Mouse (Mus musculus) limb, embryonic 14.5 days (tissue): ENCODE measurements at regions not wholly inside any gene's neighbourhood (a gene's known extent, or its start where the extent isn't known, plus 50 kb on each side); places are given as distances from the start of the nearest gene placed in this dataset.

ENCODE experiments used
- ATAC-seq: fragments of 200-750 bp; cut with Nextera tagmentation; 2 replicates; pipeline ENCODE4 v1.8.0; 2017; ENCODE audit warnings: low read depth, moderate number of reproducible peaks, moderate TSS enrichment; ENCODE audit not compliant: low FRiP score
- DNase-seq: peaks from one replicate; pipeline ENCODE4 v3.0.0-alpha.2; 2015; ENCODE audit warnings: low spot score
- H3K27ac ChIP-seq: fragments of 300-500 bp; sonication (generic); replicated peaks from 2 replicates; pipeline ENCODE4 v1.5.1; 2014; ENCODE audit warnings: low read depth, mild to moderate bottlenecking, low read length, moderate library complexity, mixed read lengths
- H3K27me3 ChIP-seq: fragments of 300-500 bp; sonication (generic); 2 replicates; pipeline ENCODE4 v1.6.1; 2014; ENCODE audit warnings: low read length, mixed read lengths; ENCODE audit not compliant: control insufficient read depth, insufficient read depth
- H3K36me3 ChIP-seq: fragments of 300-500 bp; sonication (generic); 2 replicates; pipeline ENCODE4 v1.6.1; 2014; ENCODE audit warnings: mild to moderate bottlenecking, low read length, moderate library complexity, mixed read lengths; ENCODE audit not compliant: control insufficient read depth, insufficient read depth
- H3K4me1 ChIP-seq: fragments of 300-500 bp; sonication (generic); 2 replicates; pipeline ENCODE4 v1.6.1; 2014; ENCODE audit warnings: antibody characterized with exemption, low read length, mixed read lengths; ENCODE audit not compliant: control insufficient read depth, insufficient read depth
- H3K4me2 ChIP-seq: fragments of 300-500 bp; sonication (generic); replicated peaks from 2 replicates; pipeline ENCODE4 v1.6.1; 2014; ENCODE audit warnings: low read depth, mild to moderate bottlenecking, low read length, moderate library complexity; ENCODE audit not compliant: severe bottlenecking
- H3K4me3 ChIP-seq: fragments of 300-500 bp; sonication (generic); replicated peaks from 2 replicates; pipeline ENCODE4 v1.5.1; 2014; ENCODE audit warnings: low read length
- H3K9ac ChIP-seq: fragments of 300-500 bp; sonication (generic); 2 replicates; pipeline ENCODE4 v1.6.1; 2014; ENCODE audit warnings: mild to moderate bottlenecking, low read depth, low read length, moderate library complexity; ENCODE audit not compliant: severe bottlenecking
- H3K9me3 ChIP-seq: fragments of 300-500 bp; sonication (generic); 2 replicates; pipeline ENCODE4 v1.6.1; 2016; ENCODE audit warnings: low read length; ENCODE audit not compliant: control insufficient read depth
- POLR2A ChIP-seq: fragments of 200-500 bp; IDR thresholded peaks from 2 replicates; pipeline ENCODE4 v1.8.0; 2012; ENCODE audit warnings: inconsistent platforms, mild to moderate bottlenecking, moderate library complexity, borderline replicate concordance; ENCODE audit not compliant: insufficient read depth, insufficient read length; ENCODE audit errors: extremely low read depth
- WGBS: fragments of 180-500 bp; shearing (Covaris S2); extraction: QIAGEN DNeasy Blood & Tissue Kit; methylation state at CpG from one replicate; pipeline ENCODE4 v1.1.7; 2014; 5-methylcytosine and 5-hydroxymethylcytosine counted together

- 78% methylated on average over 8 of the region's 8 CpGs for WGBS
- Histone ChIP-seq H3K9me3 (no peaks in the 10 kb centered on the region), H3K27ac (no peak overlapping the region), H3K9ac (no peak overlapping the region), H3K4me3 (no peak overlapping the region), H3K27me3 (no peaks in the 10 kb centered on the region), H3K36me3 (no peaks in the 10 kb centered on the region), H3K4me2 (no peak overlapping the region), H3K4me1 (no peaks in the 10 kb centered on the region)
- no peak for TF ChIP-seq POLR2A
- ATAC-seq, result no peak
- no peak for DNase-seq
Measured at GRCm38 (mm10) chr3:78944185-78944584, 342.1 kb downstream of the Rapgef2 start.

GRCm38 (mm10) chr3:78932975-78933374, 353.3 kb downstream of the Rapgef2 start:
- ATAC-seq, result no peak
- no peak overlapping the region for H3K4me3 ChIP-seq
- no peak for TF ChIP-seq POLR2A

GRCm38 (mm10) chr3:78919850-78920249, 366.5 kb downstream of the Rapgef2 start:
- no peaks in the 10 kb centered on the region for H3K4me1 ChIP-seq
- 42% methylated on average over 6 of the region's 6 CpGs for WGBS

More at GRCm38 (mm10) chr3:78932975-78933374, 353.3 kb downstream of the Rapgef2 start:
- no peaks in the 10 kb centered on the region for H3K36me3 ChIP-seq
- H3K27ac ChIP-seq, result no peak overlapping the region
- 68% methylated on average over 3 of the region's 3 CpGs for WGBS
- no peaks in the 10 kb centered on the region for H3K4me1 ChIP-seq
- no peak for DNase-seq
- no peak overlapping the region for H3K4me2 ChIP-seq
- no peaks in the 10 kb centered on the region for H3K27me3 ChIP-seq
- H3K9me3 ChIP-seq, result no peaks in the 10 kb centered on the region
- H3K9ac ChIP-seq, result no peak overlapping the region

GRCm38 (mm10) chr3:78919407-78919806, 366.9 kb downstream of the Rapgef2 start:
- peak; percentile 63 for DNase-seq
- H3K9me3 ChIP-seq, result no peaks in the 10 kb centered on the region
- peak overlapping the region; percentile 41 for H3K4me2 ChIP-seq
- H3K9ac ChIP-seq, result no peak overlapping the region
- WGBS, result 21% methylated on average over 12 of the region's 12 CpGs
- no peaks in the 10 kb centered on the region for H3K36me3 ChIP-seq
- peak; percentile 70 for ATAC-seq
- H3K27me3 ChIP-seq, result no peaks in the 10 kb centered on the region
- no peak overlapping the region for H3K27ac ChIP-seq
- TF ChIP-seq POLR2A, result 0 out of 2 replicates have a peak, but pooled peaks have one; percentile 6
- H3K4me1 ChIP-seq, result no peaks in the 10 kb centered on the region
- no peak overlapping the region; the same call in 1 of the 2 replicates for H3K4me3 ChIP-seq

More at GRCm38 (mm10) chr3:78919850-78920249, 366.5 kb downstream of the Rapgef2 start:
- H3K4me3 ChIP-seq, result no peak overlapping the region
- no peaks in the 10 kb centered on the region for H3K9me3 ChIP-seq
- no peak overlapping the region for H3K9ac ChIP-seq
- no peak for DNase-seq
- no peaks in the 10 kb centered on the region for H3K27me3 ChIP-seq
- H3K27ac ChIP-seq, result no peak overlapping the region
- no peak for ATAC-seq
- H3K4me2 ChIP-seq, result no peak overlapping the region
- no peaks in the 10 kb centered on the region for H3K36me3 ChIP-seq
- no peak for TF ChIP-seq POLR2A

- no peaks in the 10 kb centered on the region for H3K36me3 ChIP-seq
Measured at GRCm38 (mm10) chr3:78908196-78908844, 378.0 kb downstream of the Rapgef2 start.

More at GRCm38 (mm10) chr3:78908196-78908844, 378.0 kb downstream of the Rapgef2 start:
- no peak for ATAC-seq
- Histone ChIP-seq H3K9ac (no peak overlapping the region), H3K4me1 (no peaks in the 10 kb centered on the region), H3K27ac (no peak overlapping the region), H3K9me3 (no peaks in the 10 kb centered on the region), H3K4me3 (no peak overlapping the region), H3K4me2 (no peak overlapping the region), H3K27me3 (no peaks in the 10 kb centered on the region)
- TF ChIP-seq POLR2A, result no peak
- DNase-seq, result no peak
- WGBS, result 57% methylated on average over 1 of the region's 1 CpGs
